Mouse (Mus musculus): ENCODE results near the gene Zfp282. TPM values are rescaled to one million over a fixed set of nuclear protein-coding genes. Genes with fewer than 3 reads are reported as not detected.
A peak's percentile ranks its signal among the peaks of the same experiment; 100 is the strongest.

Zfp282 gene
- total RNA-seq, 1 experiment from 2014 or later, result 15.6 TPM

DNA sequence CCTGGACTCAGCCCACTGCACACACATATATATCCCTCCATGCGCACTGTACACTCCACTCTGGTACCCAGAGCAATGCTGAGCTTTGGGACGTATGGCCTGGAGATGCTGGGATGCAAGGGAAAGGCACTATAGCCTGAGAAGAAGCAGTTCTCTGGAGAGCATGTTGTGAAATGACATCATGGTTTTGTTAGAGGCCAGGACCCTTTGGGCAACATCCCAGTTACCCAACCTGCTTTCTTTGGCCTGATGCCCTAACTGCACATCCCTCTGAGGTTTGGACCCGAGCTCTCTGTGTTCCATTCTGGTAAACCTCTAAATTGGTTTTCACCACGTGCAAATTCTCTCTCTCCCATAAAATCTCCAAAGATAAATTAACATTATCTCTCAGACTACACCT, 26.6 kb downstream of the Zfp282 start:
- DNase-seq, result no peak

DNA sequence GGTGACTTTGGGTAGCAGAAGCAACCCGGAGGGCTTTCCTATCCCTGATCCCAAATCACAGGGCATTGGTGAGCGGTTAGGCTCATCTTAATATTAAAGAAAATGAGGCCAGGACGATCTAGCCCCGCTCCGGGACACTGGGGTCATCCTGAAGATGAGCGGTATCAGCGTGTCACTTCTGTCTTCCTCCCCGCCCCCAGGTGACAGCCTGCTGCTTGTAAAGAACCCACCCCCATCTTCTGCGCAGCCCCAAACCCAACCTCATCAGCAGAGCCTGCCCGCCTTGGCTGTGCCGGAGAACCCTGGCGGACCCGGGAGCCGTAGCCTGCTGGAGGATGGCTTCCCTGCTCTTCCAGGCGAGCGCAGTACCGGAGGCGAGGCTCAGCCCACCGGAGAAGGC, 27.4 kb downstream of the Zfp282 start:
- no peak for DNase-seq

DNA sequence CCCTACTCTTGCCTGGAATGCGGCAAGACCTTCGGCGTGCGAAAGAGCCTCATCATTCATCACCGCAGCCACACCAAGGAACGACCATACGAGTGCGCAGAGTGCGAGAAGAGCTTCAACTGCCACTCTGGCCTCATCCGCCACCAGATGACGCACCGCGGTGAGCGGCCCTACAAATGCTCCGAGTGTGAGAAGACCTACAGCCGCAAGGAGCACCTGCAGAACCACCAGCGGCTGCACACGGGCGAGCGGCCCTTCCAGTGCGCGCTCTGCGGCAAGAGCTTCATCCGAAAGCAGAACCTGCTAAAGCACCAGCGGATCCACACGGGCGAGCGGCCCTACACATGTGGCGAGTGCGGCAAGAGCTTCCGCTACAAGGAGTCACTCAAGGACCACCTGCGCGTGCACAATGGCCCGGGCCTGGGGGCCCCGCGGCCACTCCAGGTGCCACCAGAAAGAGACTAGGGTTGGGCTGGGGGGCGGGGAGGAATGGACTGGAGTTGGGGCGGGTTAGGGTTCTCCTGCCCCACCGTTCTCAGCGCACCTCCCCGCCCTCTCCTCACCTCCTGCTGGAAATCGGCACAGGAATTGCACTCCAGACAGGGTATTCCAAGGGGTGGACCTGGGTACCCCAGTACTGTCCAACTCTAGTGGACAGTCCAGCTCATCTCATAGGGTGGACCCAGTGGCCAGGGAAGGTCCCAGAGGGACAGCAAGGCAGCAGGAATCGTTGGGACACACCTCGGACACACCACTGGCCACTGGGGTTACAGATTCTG, 28.1 kb downstream of the Zfp282 start:
- no peak for DNase-seq

DNA sequence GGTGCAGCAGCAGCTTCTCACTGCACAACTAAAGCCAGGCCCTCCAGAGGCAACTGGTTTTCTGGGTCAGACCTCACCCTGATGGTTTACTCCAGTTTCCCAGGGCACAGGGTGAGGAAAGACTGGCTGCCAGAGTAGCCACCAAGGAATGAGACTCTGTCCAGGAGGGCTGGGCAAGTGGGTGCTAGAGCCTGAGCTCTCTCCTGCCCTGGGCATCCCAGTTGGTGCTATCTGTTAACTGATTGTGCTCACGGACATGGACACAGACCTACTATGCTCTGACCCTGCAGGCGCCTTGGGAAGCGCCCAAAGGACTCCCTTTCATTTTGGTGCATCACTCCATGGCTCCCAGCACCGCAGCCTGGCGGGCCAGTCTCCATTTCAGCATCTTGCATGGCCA, 29.3 kb downstream of the Zfp282 start:
- no peak for DNase-seq

DNA sequence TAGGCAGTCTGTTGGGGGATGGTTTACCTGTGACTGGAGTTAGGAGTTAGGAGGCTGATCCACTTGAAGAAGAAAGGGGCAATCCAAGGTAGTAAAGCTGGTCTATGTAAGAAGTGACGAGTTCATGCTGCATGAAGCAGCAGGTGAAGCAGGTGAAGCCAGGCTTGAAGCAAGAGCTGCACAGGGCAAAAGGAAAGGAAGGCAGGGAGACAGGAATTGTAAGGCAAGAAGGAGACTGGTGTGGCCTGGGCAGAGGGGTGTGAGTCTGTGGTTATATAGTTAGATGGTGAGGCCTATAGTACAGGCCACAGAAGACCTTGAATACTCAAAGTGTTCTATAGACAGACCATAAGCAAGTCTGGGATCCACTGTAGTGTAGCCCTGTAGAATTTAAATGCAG, 32.0 kb downstream of the Zfp282 start:
- DNase-seq, result no peak

DNA sequence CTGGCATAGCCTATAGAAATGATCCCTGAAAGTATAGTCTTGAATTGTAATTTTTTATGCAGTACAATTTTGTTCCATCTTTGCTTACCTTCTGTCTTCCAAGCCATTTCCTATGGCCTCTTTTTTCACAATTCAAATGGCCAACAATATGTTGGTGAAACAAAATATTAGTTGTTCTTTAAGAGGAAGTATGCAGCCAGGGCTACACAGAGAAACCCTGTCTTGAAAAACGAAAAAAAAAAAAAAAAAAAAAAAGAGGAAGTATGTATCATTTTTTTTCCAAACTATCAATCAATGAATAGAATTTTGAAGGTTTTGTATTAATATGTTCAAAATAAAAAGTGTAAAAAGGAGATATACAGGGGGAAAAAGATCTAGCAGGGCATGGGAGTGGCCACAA, 34.6 kb downstream of the Zfp282 start:
- DNase-seq, result no peak

DNA sequence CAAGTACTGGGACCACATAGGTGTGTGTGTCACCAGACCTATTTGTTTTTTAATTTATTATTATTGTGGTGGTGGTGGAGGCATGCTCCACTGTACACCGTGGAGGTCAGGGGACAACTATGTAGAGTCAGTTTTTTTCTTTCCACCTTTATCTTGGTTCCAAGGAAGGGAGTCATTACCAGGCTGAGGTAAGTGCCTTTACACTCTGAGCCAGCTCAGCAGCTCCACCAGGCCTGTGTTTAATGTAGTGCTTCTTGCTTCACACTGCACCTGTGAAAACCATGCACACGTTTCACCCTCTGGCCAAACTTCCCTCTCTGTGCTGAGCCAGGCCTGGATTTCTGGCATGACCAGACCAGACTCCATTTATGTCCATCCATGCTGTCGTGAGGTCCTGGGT, 36.0 kb downstream of the Zfp282 start:
- no peak for DNase-seq

DNA sequence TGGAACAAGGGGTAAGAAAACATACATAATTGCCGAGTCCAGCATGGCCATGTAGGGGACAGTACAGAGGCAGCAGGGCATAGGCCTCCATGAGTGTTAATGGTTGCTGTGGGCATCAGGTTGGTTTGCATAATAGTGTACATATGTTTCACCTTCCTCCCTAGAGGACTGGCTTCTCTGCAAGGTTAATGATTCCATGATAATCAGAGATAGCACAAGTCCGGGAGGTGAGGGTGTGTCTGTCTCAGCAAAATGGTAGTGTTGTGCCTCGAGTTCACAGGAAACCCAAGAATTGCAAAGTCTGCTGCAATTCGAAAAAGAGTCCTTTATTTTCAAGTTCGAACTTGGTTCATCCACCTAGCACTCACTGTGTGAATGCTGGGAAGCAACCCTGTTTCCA, 40.0 kb downstream of the Zfp282 start:
- DNase-seq, result no peak

DNA sequence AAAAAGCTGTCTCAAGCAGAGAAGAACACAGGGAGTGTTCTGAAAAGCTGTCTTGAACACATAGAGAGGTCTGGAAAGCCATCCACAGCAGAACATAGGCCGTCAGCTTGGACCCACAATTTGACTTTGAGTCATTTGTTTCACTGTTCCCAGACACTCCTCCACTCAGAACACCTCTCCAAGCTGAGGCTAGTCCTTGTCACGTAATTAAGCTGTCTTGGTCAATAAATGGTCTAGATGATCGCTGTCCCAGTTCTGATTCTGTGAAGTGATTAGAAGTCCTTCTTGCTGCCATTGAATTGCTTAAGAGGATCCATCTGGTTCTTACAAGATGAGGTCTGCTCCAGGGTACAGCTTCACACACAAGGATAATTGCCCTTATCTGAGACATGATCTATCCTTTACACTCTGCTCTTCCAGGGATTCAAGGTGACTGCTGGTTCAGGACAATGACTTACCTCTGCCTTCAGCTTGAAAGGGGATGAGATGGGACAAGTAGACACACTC, 41.8 kb downstream of the Zfp282 start:
- DNase-seq, result no peak

DNA sequence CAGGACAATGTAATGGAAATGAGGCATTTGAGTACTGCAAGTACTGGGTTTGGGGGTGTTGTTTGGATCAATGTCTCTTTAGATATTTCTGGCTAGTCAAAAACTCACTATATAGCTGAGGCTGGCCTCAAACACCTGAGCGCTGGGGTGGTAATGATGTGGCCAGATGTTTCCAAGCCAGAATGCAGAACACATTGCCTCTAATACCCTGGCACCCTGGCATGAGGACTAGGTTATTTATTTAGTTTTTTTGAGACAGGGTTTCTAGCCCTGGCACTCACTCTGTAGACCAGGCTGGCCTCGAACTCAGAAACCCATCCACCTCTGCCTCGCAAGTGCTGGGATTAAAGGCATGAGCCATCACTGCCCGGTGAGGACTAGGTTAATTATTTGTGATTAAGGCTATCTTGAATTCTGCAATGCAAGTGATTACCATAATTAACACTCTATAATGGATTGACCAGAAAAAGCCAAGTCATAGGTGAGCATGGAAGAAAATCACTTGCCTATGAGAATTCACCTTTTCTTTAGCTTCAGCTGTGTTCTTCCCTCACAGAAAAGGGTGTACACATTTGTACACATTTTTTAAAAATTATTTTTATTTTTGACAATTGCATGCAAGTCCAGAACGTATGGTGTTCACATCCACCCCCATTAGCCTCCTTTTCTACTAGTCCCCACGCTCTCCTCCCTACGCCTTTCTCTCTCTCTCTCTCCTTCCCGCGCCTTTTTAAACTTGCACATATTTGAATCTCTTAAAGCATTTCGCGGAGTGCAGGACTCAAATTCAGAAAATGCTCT, 42.8 kb downstream of the Zfp282 start:
- DNase-seq, result no peak

DNA sequence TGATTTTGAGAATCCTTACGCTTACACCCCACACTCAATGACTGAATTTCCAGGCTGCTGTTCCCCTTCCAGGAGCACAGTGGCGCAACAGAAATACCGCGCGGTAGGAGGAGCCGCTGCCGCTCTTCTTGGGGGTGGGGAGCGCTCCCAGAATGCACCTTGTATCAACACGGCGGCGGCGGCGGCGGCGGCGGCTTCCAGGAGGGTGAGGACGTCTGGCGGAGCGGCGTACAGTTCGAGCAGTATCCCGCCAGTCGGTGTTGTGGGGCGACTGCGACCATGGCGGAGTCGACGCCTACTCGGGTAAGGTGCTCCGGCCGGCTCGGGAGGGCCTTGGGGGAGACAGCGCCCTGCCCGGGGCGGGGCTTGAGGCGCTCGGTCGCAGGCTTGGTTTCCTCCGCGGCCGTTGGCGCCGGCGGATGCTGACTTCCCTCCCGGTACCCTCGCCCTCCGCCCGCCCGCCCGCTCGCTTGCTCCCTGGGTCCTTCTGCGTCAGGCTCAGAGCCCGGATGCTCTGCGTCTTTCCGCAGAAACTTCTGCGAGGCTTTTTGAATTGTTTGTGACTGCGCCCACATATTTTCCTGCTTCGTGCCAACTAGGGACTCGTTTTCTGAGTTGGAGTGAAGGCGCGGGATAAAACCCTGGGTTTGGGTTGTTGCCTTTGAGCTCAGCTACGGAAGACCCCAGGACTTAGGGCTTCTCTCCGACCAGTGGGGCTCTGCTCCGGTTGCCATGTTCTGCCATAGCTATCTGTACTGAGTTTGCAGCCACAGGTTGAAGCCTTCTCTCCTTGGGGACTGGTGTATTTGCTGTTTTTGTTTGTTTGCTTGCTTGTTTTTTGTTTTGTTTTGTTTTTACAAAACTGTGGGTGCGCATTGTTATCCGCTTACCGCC, 43.7 kb downstream of the Zfp282 start, which contains the start of gene Zfp212:
TSS of gene Zfp212 (plus strand) at position 30 of the 894 bp plus-strand sequence.
- peak; percentile 85 for DNase-seq

DNA sequence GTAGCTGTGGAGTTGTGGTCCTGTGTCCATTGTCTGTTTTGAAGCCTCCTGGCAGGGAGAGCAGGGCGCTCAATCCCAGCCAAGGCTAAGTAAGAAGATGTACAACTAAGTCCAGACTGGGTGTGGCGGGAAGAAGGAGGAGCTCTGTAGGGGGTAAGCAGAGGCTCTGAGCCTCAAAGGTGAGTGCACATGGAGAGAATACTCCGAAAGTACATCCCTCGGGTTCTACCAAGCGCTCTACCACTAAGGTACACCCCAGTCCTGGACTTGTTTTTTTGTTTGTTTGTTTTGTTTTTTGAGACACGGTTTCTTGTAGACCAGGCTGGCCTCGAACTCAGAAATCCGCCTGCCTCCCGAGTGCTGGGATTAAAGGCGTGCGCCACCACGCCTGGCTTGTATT, 65.5 kb downstream of the Zfp282 start:
- no peak for DNase-seq

DNA sequence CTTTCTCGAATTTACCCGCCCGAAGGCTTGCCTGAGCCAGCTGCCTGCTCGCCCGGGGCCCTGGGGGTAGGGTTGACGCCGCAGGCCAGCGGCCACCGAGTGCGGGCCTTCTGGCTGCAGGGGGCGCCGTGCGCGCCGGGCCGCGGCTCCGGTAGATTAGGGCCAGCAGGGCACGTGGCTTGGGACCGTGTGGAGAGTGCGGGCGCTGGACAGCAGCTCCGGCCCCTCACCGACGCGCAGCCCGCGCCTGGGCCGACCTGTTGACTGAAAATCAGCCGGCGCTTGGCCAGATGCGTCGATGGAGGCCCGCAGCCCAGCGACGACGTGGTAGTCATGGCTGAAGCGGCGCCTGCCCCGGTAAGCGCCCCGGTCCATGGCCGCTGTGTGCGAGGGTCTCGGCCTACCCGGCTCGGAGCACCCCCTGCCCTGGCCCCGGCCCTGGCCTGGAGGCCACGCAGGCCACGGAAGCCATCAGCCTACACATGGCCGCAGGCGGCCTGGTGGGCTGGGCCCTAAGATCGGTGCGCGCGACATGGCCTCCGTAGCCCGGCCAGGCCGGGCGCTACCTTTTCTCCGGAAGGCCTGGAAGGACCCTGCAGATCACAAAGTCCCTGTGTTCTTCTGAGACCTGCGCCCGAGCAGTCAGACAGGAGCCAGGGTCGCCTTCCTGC, 66.2 kb downstream of the Zfp282 start:
- DNase-seq, result peak; percentile 80

DNA sequence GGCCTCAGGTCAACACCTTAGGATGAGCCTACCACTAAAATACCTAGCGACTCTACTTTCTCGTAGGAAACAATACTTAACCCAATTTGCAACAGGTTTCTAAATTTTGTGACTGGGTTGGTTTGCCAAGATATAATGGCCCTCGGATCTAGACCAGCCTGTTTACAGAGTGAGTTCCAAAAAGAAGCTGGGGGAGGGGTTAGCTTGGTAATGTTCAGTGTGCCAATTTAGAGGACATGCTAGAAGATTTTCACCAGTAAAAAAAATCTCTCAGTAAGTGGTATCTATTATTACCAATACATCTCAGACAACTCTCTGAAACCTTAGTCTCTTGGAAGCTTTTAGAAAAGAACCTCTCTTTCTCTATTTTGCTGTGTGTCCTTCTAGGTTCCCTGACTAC, 66.7 kb downstream of the Zfp282 start:
- no peak for DNase-seq

DNA sequence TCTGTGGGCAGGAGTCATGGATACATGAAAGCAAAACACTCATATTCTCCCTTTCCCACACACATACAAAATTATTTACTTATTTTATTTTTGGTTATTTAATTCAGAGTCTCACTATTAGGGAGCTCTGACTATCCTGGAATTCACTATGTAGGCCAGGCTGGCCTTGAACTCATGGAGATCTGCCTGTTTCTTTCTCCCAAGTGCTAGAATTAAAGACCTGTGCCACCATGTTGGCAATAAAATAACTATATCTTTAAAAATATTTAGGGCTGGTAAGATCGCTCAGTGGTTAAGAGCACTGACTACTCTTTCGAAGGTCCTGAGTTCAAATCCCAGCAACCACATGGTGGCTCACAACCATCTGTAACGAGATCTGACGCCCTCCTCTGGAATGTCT, 70.4 kb downstream of the Zfp282 start:
- no peak for DNase-seq

DNA sequence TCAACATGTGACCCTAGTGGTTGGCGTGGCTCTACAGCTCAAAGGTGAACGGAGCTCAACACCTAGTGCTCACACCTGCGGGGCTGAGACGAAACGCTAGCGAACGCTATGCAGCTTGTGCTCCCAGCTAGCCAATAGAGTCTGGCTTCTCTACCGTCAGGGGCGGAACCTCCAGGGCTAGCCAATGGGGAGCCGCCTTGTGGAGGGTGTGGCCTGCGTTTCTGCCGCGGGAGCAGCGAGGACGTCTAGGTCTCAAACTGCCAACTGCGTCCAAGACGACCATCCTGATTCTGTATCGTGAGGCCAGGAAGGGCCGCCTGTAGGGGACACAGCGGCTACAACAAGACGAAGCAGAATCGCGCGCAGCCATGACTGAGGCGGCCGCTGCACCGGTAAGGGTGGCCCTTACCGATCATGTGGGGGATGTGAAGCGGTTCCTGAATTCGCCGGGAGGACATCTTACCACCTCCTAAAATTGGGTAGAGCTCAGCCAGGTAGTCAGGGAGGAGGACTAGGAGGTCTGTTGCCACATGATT, 76.3 kb downstream of the Zfp282 start, which contains the start of gene Zfp956:
TSS of gene Zfp956 (plus strand) at position 200 of the 536 bp plus-strand sequence.
- DNase-seq, result peak; percentile 92

DNA sequence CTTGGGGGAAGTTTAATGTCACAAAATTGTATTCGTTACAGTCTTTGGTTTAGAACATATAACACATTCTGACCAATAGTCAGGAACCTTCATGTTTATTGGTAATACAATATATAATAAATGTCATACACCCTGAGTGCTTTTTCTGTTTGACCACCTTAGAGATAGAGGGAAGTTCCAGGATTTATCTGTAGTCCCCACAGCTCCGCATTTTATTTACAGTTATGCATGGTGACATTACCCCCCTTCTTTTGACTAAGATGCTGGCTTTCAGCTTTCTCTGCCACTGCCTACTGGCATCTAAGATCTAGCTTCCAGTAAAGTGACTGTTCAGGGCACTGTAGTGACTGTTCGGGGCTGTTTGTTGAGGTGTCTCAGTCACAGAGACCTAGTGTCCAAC, 77.4 kb downstream of the Zfp282 start:
- no peak for DNase-seq

DNA sequence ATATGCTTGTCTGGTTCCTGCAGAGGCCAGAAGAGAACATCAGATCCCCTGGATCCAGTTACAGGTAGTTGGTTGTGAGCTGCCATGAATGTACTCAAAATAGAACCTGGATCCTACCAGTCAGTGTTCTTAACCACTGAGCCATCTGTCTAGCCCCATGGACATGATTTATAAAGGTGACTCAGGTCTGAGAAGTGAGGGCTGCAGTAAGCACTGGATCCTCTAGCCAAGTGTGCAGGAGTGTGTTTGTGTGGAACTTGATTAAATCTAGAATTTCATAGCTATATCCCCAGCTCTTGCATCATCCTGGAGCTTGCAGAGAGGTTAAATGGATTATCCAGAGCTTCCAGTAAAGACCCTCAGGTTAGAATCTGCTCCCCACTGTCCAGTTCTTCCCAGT, 80.8 kb downstream of the Zfp282 start:
- no peak for DNase-seq
